Mouse (Mus musculus) T-cell, adult 2 months (primary cell): ENCODE data around the gene Gm6899.

Experiments used
- DNase-seq: peaks from one replicate; pipeline ENCODE4 v3.0.0; 2022; ENCODE audit warnings: low spot score

Gm6899 gene

DNA sequence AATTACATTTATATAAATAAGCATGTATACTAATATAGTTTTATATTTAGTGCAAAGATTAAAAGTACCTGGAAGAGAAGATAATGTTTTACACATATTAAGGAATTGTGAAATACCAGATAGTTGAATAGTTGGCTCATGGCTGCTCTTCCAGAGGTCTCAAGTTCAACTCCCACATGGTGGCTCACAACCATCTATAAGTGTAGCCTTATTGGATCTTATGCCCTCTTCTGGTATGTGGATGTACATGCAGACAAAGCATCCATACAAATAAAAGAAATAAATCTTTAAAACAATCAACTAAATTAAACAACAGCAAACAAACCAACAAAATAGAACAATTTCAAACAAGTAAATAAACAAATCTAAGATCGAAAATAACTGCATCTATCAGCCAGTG lies 49.1 kb downstream of the Gm6899 start:
- no peak for DNase-seq
